Mouse (Mus musculus): ENCODE results near the gene Gm28035. TPM values are rescaled to one million over a fixed set of nuclear protein-coding genes. Genes with fewer than 3 reads are reported as not detected.
A peak's percentile ranks its signal among the peaks of the same experiment; 100 is the strongest.

The Gm28035 gene
- total and polyA plus RNA-seq, 2 experiments from 2014 or later = 0.16 to 4.2 TPM

- no peaks in the 10 kb centered on the region for H3K9me3 ChIP-seq (ENCODE audit: low read length)
- H3K4me1 ChIP-seq (ENCODE audit: insufficient read depth) = no peaks in the 10 kb centered on the region
- no peak overlapping the region for H3K4me3 ChIP-seq (ENCODE audit: low read depth, low read length)
- no peak for TF ChIP-seq CTCF (IDR thresholded peaks at IDR 0.05; ENCODE audit: low read depth)
- peaks cover 92% of the 10 kb centered on the region for H3K36me3 ChIP-seq (ENCODE audit: insufficient read depth)
- WGBS = 98% methylated on average over 7 of the region's 7 CpGs
- DNase-seq (no peak), ATAC-seq (no peak)
- H3K27me3 ChIP-seq (ENCODE audit: insufficient read depth, low read length) = no peaks in the 10 kb centered on the region
- no peak overlapping the region for H3K4me2 ChIP-seq (ENCODE audit: low read depth)
- no peak overlapping the region for H3K27ac ChIP-seq (ENCODE audit: low read depth, low read length)
- no peak overlapping the region for H3K9ac ChIP-seq
These were observed 65.7 kb downstream of the Gm28035 start for GRCm38 (mm10) chr2:30306087-30306486.

GRCm38 (mm10) chr2:30309351-30309750, 69.0 kb downstream of the Gm28035 start:
- H3K4me1 ChIP-seq (ENCODE audit: insufficient read depth) = no peaks in the 10 kb centered on the region
- no peak overlapping the region for H3K9ac ChIP-seq
- no peak overlapping the region for H3K4me2 ChIP-seq (ENCODE audit: low read depth)
- no peaks in the 10 kb centered on the region for H3K27me3 ChIP-seq (ENCODE audit: insufficient read depth, low read length)
- 95% methylated on average over 3 of the region's 3 CpGs for WGBS
- peaks cover 91% of the 10 kb centered on the region for H3K36me3 ChIP-seq (ENCODE audit: insufficient read depth)
- H3K4me3 ChIP-seq (ENCODE audit: low read depth, low read length) = no peak overlapping the region
- H3K9me3 ChIP-seq (ENCODE audit: low read length) = no peaks in the 10 kb centered on the region
- no peak overlapping the region for H3K27ac ChIP-seq (ENCODE audit: low read depth, low read length)
- no peak for DNase-seq
- ATAC-seq = no peak
- no peak for TF ChIP-seq CTCF (IDR thresholded peaks at IDR 0.05; ENCODE audit: low read depth)

- no peaks in the 10 kb centered on the region for H3K4me1 ChIP-seq (ENCODE audit: insufficient read depth)
- H3K27me3 ChIP-seq (ENCODE audit: insufficient read depth, low read length) = no peaks in the 10 kb centered on the region
- 97% methylated on average over 2 of the region's 2 CpGs for WGBS
- ATAC-seq = no peak
- H3K4me2 ChIP-seq (ENCODE audit: low read depth) = no peak overlapping the region
- H3K9me3 ChIP-seq (ENCODE audit: low read length) = no peaks in the 10 kb centered on the region
- peaks cover 89% of the 10 kb centered on the region for H3K36me3 ChIP-seq (ENCODE audit: insufficient read depth)
- TF ChIP-seq CTCF (IDR thresholded peaks at IDR 0.05; ENCODE audit: low read depth) = no peak
- no peak for DNase-seq
- no peak overlapping the region for H3K9ac ChIP-seq
- H3K27ac ChIP-seq (ENCODE audit: low read depth, low read length) = no peak overlapping the region
- H3K4me3 ChIP-seq (ENCODE audit: low read depth, low read length) = no peak overlapping the region
These were observed 71.1 kb downstream of the Gm28035 start for GRCm38 (mm10) chr2:30311481-30311880.

GRCm38 (mm10) chr2:30316136-30316535, 75.8 kb downstream of the Gm28035 start:
- peak; percentile 27; the same call in 1 of the 2 replicates for TF ChIP-seq CTCF (IDR thresholded peaks at IDR 0.05; ENCODE audit: low read depth)
- H3K9ac ChIP-seq = no peak overlapping the region
- no peak overlapping the region for H3K4me2 ChIP-seq (ENCODE audit: low read depth)
- H3K36me3 ChIP-seq (ENCODE audit: insufficient read depth) = peaks cover 87% of the 10 kb centered on the region
- 90% methylated on average over 4 of the region's 4 CpGs for WGBS
- H3K9me3 ChIP-seq (ENCODE audit: low read length) = no peaks in the 10 kb centered on the region
- H3K27me3 ChIP-seq (ENCODE audit: insufficient read depth, low read length) = no peaks in the 10 kb centered on the region
- no peak overlapping the region for H3K27ac ChIP-seq (ENCODE audit: low read depth, low read length)
- ATAC-seq = 0 out of 2 replicates have a peak, but pooled peaks have one; percentile 45
- H3K4me1 ChIP-seq (ENCODE audit: insufficient read depth) = no peaks in the 10 kb centered on the region
- no peak for DNase-seq
- H3K4me3 ChIP-seq (ENCODE audit: low read depth, low read length) = no peak overlapping the region

- Histone ChIP-seq H3K27ac (ENCODE audit: low read depth, low read length) (no peak overlapping the region), H3K27me3 (ENCODE audit: insufficient read depth, low read length) (no peaks in the 10 kb centered on the region), H3K4me1 (ENCODE audit: insufficient read depth) (no peaks in the 10 kb centered on the region), H3K9ac (no peak overlapping the region), H3K4me3 (ENCODE audit: low read depth, low read length) (no peak overlapping the region), H3K4me2 (ENCODE audit: low read depth) (no peak overlapping the region), H3K9me3 (ENCODE audit: low read length) (no peaks in the 10 kb centered on the region), H3K36me3 (ENCODE audit: insufficient read depth) (peaks cover 87% of the 10 kb centered on the region)
- TF ChIP-seq CTCF (IDR thresholded peaks at IDR 0.05; ENCODE audit: low read depth) = no peak
- no peak for DNase-seq
- WGBS = 97% methylated on average over 5 of the region's 5 CpGs
- no peak for ATAC-seq
These were observed 76.6 kb downstream of the Gm28035 start for GRCm38 (mm10) chr2:30316955-30317354.

GRCm38 (mm10) chr2:30319260-30319659, 78.9 kb downstream of the Gm28035 start:
- Histone ChIP-seq H3K4me3 (ENCODE audit: low read depth, low read length) (no peak overlapping the region), H3K27me3 (ENCODE audit: insufficient read depth, low read length) (no peaks in the 10 kb centered on the region), H3K4me1 (ENCODE audit: insufficient read depth) (no peaks in the 10 kb centered on the region), H3K9me3 (ENCODE audit: low read length) (no peaks in the 10 kb centered on the region), H3K9ac (no peak overlapping the region), H3K27ac (ENCODE audit: low read depth, low read length) (no peak overlapping the region), H3K36me3 (ENCODE audit: insufficient read depth) (peaks cover 87% of the 10 kb centered on the region), H3K4me2 (ENCODE audit: low read depth) (no peak overlapping the region)
- TF ChIP-seq CTCF (IDR thresholded peaks at IDR 0.05; ENCODE audit: low read depth) = no peak
- ATAC-seq (no peak), DNase-seq (no peak)
- 94% methylated on average over 4 of the region's 4 CpGs for whole genome bisulfite sequencing

GRCm38 (mm10) chr2:30323111-30323510, 82.7 kb downstream of the Gm28035 start:
- Histone ChIP-seq H3K27ac (ENCODE audit: low read depth, low read length) (no peak overlapping the region), H3K4me3 (ENCODE audit: low read depth, low read length) (no peak overlapping the region), H3K27me3 (ENCODE audit: insufficient read depth, low read length) (no peaks in the 10 kb centered on the region), H3K9ac (no peak overlapping the region), H3K36me3 (ENCODE audit: insufficient read depth) (peaks cover 87% of the 10 kb centered on the region), H3K9me3 (ENCODE audit: low read length) (no peaks in the 10 kb centered on the region), H3K4me2 (ENCODE audit: low read depth) (no peak overlapping the region), H3K4me1 (ENCODE audit: insufficient read depth) (no peaks in the 10 kb centered on the region)
- ATAC-seq (no peak), DNase-seq (no peak)
- TF ChIP-seq CTCF (IDR thresholded peaks at IDR 0.05; ENCODE audit: low read depth) = no peak
- WGBS = 91% methylated on average over 7 of the region's 7 CpGs

Measured in forebrain, postnatal 0 days (tissue).